Mouse (Mus musculus) CH12.LX (cell line): ENCODE measurements around the gene Selp. TPM values are rescaled to one million over a fixed set of nuclear protein-coding genes. Genes with fewer than 3 reads are reported as not detected.

ENCODE experiments used
- DNase-seq: peaks from one replicate; pipeline ENCODE4 v3.0.0-alpha.2; 2013; ENCODE audit errors: extremely low read depth
- H3K27ac ChIP-seq: 2 replicates; pipeline ENCODE4 v1.5.1; 2012; ENCODE audit warnings: low read depth, mild to moderate bottlenecking, control low read depth, moderate library complexity; ENCODE audit not compliant: insufficient read depth
- H3K27me3 ChIP-seq: replicated peaks from 2 replicates; pipeline ENCODE3; 2012; ENCODE audit warnings: inconsistent platforms
- H3K36me3 ChIP-seq, 2 experiments: replicated peaks in 1 of 2; 2 replicates each; pipeline versions ENCODE3 to v1.6.1; 2012; ENCODE audit warnings: inconsistent platforms in 1 of 2, low read length in 1 of 2, mild to moderate bottlenecking in 1 of 2, mixed read lengths in 1 of 2, moderate library complexity in 1 of 2; ENCODE audit not compliant: control insufficient read depth in 1 of 2, insufficient read depth in 1 of 2
- H3K4me1 ChIP-seq, 2 experiments: 2 replicates each; pipeline ENCODE4 v1.6.1; 2012; ENCODE audit warnings: inconsistent platforms in 1 of 2, moderate library complexity in 1 of 2; ENCODE audit not compliant: insufficient read depth in 2 of 2, control insufficient read depth in 1 of 2
- H3K4me2 ChIP-seq: 2 replicates; pipeline ENCODE4 v1.6.1; 2012; ENCODE audit warnings: low read depth, mild to moderate bottlenecking, control low read depth; ENCODE audit not compliant: poor library complexity, insufficient read depth, severe bottlenecking
- H3K4me3 ChIP-seq, 3 experiments: fragments of 150-350 bp in 1 of 3; sonication (generic) in 1 of 3; replicated peaks in 1 of 3; 2 replicates each; pipeline versions ENCODE3 to v1.5.1; 2011 to 2012; ENCODE audit warnings: low read depth in 2 of 3, low read length in 2 of 3, mild to moderate bottlenecking in 2 of 3, moderate library complexity in 2 of 3, control low read depth in 1 of 3, improper control_type of control experiment in 1 of 3, inconsistent platforms in 1 of 3, mixed read lengths in 1 of 3; ENCODE audit not compliant: poor library complexity in 1 of 3
- H3K79me2 ChIP-seq: replicated peaks from 2 replicates; pipeline ENCODE4 v1.6.1; 2012; ENCODE audit warnings: mild to moderate bottlenecking, moderate library complexity; ENCODE audit not compliant: control insufficient read depth, poor library complexity, insufficient read depth, severe bottlenecking; ENCODE audit errors: extremely low read depth
- H3K9ac ChIP-seq: 2 replicates; pipeline ENCODE4 v1.6.1; 2012; ENCODE audit warnings: low read depth, mild to moderate bottlenecking, control low read depth, moderate library complexity; ENCODE audit not compliant: insufficient read depth
- H3K9me3 ChIP-seq: replicated peaks from 2 replicates; pipeline ENCODE3; 2012; ENCODE audit warnings: low read length, inconsistent platforms, mixed read lengths
- BHLHE40 ChIP-seq: IDR thresholded peaks from 2 replicates; pipeline ENCODE4 v1.6.1; 2011; ENCODE audit warnings: mild to moderate bottlenecking, low read depth, low read length, improper control_type of control experiment
- CTCF ChIP-seq, 2 experiments: IDR thresholded peaks in 1 of 2; conservative IDR thresholded peaks in 1 of 2; 2 replicates each; pipeline ENCODE4 v1.5.1; 2011 to 2012; ENCODE audit warnings: low read depth in 2 of 2, low read length in 2 of 2, improper control_type of control experiment in 1 of 2, inconsistent platforms in 1 of 2, mild to moderate bottlenecking in 1 of 2, moderate library complexity in 1 of 2
- EP300 ChIP-seq: IDR thresholded peaks from 2 replicates; pipeline ENCODE4 v1.6.1; 2011; ENCODE audit warnings: low read length, improper control_type of control experiment
- IRF4 ChIP-seq: IDR thresholded peaks from 2 replicates; pipeline ENCODE4 v1.6.1; 2014; ENCODE audit warnings: low read depth, mild to moderate bottlenecking, inconsistent platforms, low read length, improper control_type of control experiment
- MEF2A ChIP-seq: IDR thresholded peaks from 2 replicates; pipeline ENCODE4 v1.6.1; 2014; ENCODE audit warnings: low read depth, mild to moderate bottlenecking, inconsistent platforms, low read length, improper control_type of control experiment, borderline replicate concordance
- NELFE ChIP-seq: IDR thresholded peaks from 2 replicates; pipeline ENCODE4 v1.6.1; 2011; ENCODE audit warnings: low read depth, low read length, improper control_type of control experiment
- NRF1 ChIP-seq: IDR thresholded peaks from 2 replicates; pipeline ENCODE4 v1.6.1; 2014; ENCODE audit warnings: low read depth, mild to moderate bottlenecking, inconsistent platforms, low read length, improper control_type of control experiment, moderate library complexity
- RCOR1 ChIP-seq: conservative IDR thresholded peaks from 2 replicates; pipeline ENCODE4 v1.6.1; 2012; ENCODE audit warnings: low read depth, mild to moderate bottlenecking, inconsistent platforms, low read length, improper control_type of control experiment
- SMC3 ChIP-seq: IDR thresholded peaks from 2 replicates; pipeline ENCODE4 v1.6.1; 2011; ENCODE audit warnings: low read depth, low read length, improper control_type of control experiment
- USF2 ChIP-seq: conservative IDR thresholded peaks from 2 replicates; pipeline ENCODE4 v1.6.1; 2011; ENCODE audit warnings: low read depth, low read length, improper control_type of control experiment
- ZC3H11A ChIP-seq: IDR thresholded peaks from 2 replicates; pipeline ENCODE4 v1.6.1; 2012; ENCODE audit warnings: low read depth, mild to moderate bottlenecking, inconsistent platforms, low read length, improper control_type of control experiment
- dilution Hi-C: fragments of 300-500 bp; cut with MboI; formaldehyde crosslinking; loops from 2 replicates; pipeline ENCODE4 v1.14.3; 2020; ENCODE audit warnings: low sequenced_read_pairs; ENCODE audit not compliant: extremely low pct_unique_long_range_greater_than_20kb, extremely low pct_ligation_motif_present
- in situ Hi-C: fragments of 300-500 bp; cut with MboI; formaldehyde crosslinking; loops from 3 replicates; pipeline ENCODE4 v1.14.3; 2019; ENCODE audit warnings: low sequenced_read_pairs, low pct_ligation_motif_present, low pct_unique_long_range_greater_than_20kb, mixed read lengths
- polyA plus RNA-seq: library from polyadenylated mRNA; unstranded; fragments of >175 nt; gene quantifications from 2 replicates; pipeline ENCODE4 v1.2.1, GENCODE M21; 2012; ENCODE audit warnings: low read depth; ENCODE audit not compliant: insufficient read length
- total RNA-seq, 2 experiments: library from RNA; depleted of rRNA; stranded (reverse); fragments of 300-350 nt in 1 of 2; fragments of >200 nt in 1 of 2; gene quantifications; 2 replicates each; pipeline ENCODE4 v1.2.3; 2012 to 2014

Selp gene
- total and polyA plus RNA-seq, 3 experiments: 0.21 to 0.43 TPM; not detected in 1

DNA sequence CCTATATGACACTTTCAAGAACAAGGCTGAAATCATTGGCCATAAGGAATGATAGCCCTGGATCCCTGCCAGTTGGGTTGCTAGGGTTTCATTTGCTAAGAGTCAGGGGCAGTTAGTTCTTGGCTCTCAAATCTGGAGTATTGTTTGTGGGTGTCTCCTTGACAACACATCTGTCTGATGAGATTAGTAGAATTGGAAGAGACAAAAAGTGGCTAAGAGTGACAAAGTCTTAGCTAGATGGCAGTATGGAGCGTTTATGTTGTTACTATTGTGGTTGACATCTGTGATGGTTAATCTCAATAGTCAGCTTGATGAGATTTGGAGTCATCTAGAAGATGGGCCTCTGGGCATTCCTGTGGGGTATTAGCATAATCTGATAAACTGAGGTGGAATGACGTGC lies 16.7 kb upstream of the Selp start:
- no peak for DNase-seq
- Histone ChIP-seq H3K4me2 (no peak overlapping the region), H3K27ac (no peak overlapping the region), H3K79me2 (0 out of 2 replicates have a peak, but pooled peaks cover 2% of the 10 kb centered on the region), H3K9me3 (no peaks in the 10 kb centered on the region), H3K4me1 (no peaks in the 10 kb centered on the region)
- dilution Hi-C loops: no loop called here
- TF ChIP-seq CTCF (conservative IDR thresholded peaks at IDR 0.05 in 1 of 2, IDR thresholded peaks at IDR 0.05 in 1 of 2; ENCODE audit: low read depth in 2 of 2, low read length in 2 of 2) (peak in 1 of 2 experiments; percentile 19; a peak in 1 of 4 replicates), IRF4 (no peak)
- TF ChIP-seq, all 38 proteins: peak for 1
- in situ Hi-C loops: no loop called here
- Histone ChIP-seq H3K4me3 (no peak overlapping the region), H3K9ac (no peak overlapping the region), H3K36me3 (no peaks in the 10 kb centered on the region), H3K27me3 (peaks cover 5% of the 10 kb centered on the region)

DNA sequence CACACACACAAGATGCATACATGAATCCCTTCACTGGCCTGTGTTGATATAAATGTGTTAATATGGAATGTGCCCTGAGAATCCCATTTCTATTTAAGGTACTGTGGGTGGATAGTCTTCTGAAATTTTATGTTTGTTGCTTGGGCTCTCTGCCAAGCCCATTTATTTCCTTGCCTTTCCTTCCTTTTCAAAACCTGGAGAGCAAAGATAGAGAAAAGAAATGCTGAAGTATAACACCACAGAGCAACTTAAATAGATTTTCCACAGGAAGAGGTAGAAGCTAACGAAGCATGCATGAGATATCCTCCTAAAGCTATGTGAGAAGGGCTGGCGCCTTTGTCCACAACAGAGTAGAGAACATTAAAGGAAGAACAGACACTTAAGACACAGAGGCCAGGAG lies 5.3 kb upstream of the Selp start:
- Histone ChIP-seq H3K9me3 (no peaks in the 10 kb centered on the region), H3K79me2 (no peaks in the 10 kb centered on the region), H3K36me3 (no peaks in the 10 kb centered on the region), H3K4me1 (peaks cover 0 to 7% of the 10 kb centered on the region in 2 experiments; a peak in 2 of 4 replicates), H3K4me2 (no peak overlapping the region), H3K9ac (no peak overlapping the region), H3K27me3 (no peaks in the 10 kb centered on the region), H3K27ac (no peak overlapping the region), H3K4me3 (no peak overlapping the region)
- no peak for TF ChIP-seq BHLHE40
- no peak for TF ChIP-seq SMC3
- TF ChIP-seq NELFE: no peak
- no peak for TF ChIP-seq IRF4
- no peak for TF ChIP-seq EP300
- no peak for TF ChIP-seq USF2
- TF ChIP-seq ZC3H11A: no peak
- TF ChIP-seq RCOR1: no peak
- in situ Hi-C loops (no loop called here), dilution Hi-C loops (no loop called here)
- peak; percentile 6 for DNase-seq

DNA sequence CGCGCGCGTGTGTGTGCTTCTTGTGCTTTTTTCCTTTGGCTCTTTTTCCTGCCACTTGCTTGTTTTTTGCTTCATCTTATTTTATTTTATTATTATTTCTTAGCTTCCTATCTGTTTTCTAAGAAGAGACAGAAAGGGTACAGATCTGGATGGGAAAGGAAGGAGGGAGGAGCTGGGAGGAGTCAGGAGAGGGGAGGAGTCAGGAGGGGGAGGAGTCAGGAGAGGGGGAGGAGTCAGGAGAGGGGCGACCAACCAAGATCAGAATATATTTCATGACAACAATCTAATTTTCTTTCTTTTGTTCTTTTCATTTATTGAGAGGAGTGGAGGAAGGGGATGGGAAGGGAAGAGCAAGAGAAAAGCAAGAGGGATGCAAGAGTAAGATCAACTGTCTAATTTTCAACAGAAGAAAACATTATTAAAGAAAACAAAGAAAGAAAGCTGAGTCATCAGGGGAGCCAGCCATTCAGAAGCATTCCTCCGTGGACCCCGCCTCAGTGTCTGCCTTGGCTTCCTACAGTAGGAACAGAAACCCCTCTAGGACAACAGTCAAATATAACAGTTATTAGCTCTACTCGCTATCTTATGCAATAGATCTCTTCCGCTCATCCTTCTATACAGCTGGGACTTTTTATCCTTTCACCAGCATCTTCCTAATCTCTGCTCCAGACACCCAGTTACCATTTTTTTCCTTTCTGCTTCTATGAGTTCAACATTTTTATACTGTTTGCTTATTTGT lies 4.3 kb upstream of the Selp start:
- in situ Hi-C loops (no loop called here), dilution Hi-C loops (no loop called here)
- Histone ChIP-seq H3K36me3 (no peaks in the 10 kb centered on the region), H3K27ac (no peak overlapping the region), H3K9ac (no peak overlapping the region), H3K4me2 (no peak overlapping the region), H3K27me3 (no peaks in the 10 kb centered on the region), H3K9me3 (no peaks in the 10 kb centered on the region), H3K79me2 (no peaks in the 10 kb centered on the region), H3K4me1 (peaks cover 0 to 7% of the 10 kb centered on the region in 2 experiments; a peak in 2 of 4 replicates), H3K4me3 (no peak overlapping the region)
- no peak for DNase-seq
- TF ChIP-seq USF2 (no peak), NRF1 (no peak), MEF2A (no peak)
